Mouse (Mus musculus): ENCODE measurements around the gene Gpx3.
"Not testable (repeated sequence)": the region's sequence is repeated elsewhere in the genome, so short reads cannot be mapped to it uniquely, and the experiment has no call there.

Gpx3 gene

DNA sequence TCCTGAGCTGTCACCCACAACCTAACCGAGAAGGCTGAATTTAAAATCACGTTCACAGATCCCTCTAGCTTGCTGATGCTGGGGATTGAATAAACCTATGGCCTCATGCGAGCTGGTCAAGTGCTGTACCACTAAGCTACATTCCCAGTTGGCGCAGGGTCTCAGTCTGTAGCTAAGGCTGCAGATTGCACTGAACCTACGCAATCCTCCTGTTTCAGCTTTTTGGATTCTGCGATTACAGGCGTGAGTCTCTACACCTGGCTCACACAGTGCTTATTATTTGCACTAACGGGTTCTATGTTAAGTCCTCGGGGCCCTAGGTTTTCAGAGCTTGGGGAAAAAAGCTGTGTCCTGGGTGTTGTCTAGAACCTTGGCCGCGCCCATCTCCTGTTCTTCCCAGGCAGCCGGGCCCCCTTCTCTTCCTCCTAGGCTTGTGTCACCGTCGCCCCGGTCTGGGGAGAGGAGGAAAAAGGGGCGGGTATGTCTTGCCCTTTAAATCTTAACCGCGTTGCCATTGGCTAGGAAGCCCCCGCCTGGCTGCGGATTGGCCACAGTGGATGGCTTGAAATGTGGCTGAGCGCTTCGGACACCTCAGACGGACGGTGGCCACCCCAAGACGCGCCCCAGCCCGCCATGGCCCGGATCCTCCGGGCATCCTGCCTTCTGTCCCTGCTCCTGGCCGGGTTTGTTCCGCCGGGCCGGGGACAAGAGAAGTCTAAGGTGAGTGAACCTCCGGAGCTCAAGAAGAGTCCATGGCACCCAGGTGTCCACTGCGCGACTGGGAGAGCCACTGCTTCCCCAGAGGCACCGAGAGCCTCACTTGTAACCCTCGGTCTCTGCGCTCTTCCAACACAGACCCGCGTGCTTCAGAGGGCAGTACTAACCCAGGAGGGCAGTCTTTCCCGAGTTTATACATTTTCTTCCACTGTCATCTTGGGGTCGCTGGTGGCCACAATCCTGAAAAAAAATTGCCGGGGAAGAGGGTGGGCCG, at the start of gene Gpx3:
Gpx3 (plus strand) TSS at position 121 of the 991 bp plus-strand sequence.
- DNase-seq (ENCODE audit: low spot score) = no peak

DNA sequence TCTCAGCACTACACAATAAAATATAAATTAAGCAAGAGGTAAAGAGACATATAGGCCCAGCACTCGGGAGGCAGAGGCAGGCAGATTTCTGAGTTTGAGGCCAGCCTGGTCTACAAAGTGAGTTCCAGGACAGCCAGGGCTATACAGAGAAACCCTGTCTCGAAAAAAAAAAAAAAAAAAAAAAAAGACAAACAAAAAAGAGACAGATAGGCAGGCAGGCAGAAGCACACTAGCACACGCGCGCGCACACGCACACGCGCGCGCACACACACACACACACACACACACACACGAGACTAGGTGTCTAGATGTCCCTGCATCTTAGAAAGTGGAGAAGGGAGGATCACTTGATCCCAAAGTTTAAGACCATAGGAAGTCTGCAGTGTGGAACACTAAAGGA, 43.4 kb upstream of the Gpx3 start:
- DNase-seq (ENCODE audit: low spot score) = not testable (repeated sequence)

DNA sequence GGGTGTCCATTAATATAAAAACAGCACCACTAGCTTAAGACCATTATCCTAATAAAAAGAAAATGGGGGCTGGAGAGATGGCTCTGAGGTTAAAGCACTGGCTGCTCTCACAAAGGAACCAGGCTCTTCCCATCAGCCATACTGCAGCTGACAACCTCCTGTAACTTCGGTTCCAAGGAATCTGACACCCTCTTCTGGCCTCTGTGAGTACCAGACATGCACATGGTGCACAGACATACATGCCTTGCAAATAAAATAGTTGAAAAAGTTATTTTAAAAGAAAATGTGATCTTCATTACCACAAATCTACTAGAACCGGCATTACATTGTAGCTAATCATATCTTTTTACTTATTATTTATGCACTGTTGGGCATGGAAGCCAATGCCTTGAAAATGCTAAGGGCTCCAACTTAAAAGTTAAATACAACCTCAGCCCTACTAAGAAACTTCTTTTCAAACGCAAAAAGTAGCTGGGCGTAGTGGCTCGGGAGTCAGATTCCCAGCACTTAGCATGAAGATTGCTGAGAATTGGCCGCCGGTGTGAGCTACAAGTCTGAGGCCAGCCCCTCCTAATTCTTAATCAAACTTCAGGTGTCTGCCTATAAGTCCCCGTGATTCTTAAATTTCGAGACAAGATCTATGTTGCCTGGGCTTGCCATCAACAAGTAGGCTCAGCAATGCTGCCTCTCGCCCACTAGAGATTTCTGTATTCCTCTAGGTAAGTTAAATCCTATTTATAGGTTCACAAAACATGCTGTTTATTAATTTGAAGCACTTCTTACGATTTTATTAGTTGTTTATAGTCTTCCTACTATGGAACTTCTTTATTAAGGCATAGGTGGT, 42.7 kb upstream of the Gpx3 start:
- DNase-seq (ENCODE audit: low spot score) = peak; percentile 66

DNA sequence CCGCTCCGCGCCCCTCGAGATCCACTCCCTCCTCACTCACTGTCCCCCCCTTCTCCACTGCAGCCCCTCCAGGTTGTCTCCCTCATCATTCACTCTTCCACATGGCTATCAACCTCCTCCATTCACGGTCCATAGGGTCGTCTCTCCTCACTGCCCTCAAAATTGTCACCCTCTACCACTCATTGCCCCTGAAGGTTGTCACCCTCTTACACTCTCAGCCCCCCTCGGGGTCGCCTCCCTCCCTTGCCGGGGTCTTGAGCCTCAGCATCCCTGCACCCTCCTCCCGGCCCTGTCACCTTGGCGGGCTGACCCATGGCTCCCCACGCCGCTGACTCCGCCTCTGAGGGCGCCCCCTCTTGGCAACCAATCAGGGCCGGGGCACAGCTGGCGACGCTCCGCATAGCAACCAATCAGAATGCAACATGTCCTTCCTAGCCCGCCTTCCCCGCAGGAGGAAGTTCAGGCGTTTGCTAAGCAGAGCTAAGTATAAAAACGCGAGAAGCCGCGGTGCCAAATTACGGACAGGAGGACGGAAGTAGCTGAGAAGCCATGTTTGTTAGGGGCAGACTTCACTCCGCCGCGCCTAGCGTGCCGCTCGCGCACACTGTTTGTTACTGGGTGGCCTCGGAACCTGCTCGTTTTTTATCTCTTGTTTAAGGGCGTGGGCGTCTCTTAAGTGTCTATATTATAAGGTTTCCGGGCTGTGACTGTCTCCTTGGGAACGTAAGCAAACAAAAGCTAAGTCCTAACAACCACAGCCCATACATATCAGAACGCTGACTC, 41.8 kb upstream of the Gpx3 start, which contains the start of gene Lyrm7:
Lyrm7 (minus strand) TSS at position 661 of the 783 bp plus-strand sequence.
- DNase-seq (ENCODE audit: low spot score) = peak; percentile 100

DNA sequence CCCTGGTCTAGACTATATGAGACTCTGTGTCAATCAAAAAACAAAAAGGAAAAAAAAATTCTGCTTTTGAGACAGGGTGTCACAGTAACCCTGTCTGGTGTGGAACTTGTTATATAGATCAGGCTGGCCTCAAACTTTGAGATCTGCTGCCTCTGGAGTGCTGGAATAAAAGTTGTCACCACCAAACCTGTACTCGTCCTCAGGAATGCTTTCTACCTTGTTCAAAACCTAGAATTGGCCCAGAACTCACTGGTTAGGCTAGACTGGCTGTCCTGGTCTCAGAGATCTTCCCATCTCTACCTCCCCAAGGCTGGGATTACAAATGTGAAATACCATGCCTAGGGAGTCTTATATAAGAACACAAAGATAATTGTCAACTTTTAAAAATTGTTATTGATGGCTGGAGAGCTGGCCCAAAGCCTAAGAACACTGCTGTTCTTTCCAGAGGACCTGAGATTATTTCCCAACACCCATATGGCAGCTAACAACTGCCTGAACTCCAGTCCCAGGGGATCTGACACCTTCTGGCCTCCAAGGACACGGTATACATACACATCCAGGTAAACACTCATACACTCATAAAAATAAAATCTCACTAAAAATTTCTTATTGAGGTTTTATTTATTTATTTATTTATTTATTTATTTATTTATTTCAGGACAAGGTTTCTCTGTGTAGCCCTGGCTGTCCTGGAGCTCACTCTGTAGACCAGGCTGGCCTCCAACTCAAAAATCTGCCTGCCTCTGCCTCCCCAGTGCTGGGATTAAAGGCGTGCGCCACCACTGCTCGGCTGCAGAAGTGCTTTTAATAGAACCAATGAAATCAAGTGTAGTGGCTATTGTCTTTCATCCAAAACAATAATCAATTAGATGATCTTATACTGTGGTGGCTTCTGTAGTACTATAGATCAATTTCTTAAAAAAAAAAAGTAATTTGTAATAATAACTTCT, 40.5 kb upstream of the Gpx3 start:
- no peak for DNase-seq (ENCODE audit: low spot score)

DNA sequence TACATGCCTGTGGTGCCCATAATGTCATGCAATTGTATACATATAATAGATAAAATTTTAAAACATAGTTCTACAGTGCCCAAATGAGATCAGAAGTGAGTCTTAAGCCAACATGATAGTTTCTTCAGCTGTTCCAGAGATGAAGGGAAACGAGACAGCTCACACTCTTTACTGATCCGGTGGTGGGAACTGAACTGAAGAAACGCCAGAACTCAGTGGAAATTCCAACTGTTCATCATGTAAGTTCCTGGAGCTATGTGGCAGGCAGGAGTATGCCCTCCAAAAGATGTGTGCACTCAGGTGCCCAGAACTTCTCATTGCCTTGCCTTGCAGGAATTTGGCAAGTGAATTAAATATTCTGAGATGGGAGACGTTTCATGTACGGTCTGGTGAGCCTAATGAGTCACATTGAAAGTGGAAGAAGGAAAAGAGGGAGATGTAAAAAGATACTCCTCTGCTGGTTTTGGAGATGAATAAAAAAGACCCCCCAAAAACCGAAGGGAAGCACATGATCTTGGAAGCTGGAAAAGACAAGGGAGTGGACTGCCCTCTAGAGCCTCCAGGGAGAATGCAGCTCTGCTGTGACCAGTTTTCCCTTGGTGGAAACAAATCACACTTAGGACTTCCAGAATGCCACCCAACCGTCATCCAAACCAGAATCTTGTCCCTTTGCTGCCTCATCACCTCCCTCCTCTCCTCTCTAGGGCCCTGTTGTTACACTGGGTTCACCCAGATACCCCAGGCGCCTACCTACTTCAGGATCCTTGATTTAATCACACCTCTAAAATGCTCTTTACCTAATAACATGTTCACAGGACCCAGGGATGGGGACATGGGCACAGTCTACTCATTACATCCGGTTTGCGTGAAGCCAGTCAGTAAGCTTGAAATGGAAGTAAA, 39.4 kb upstream of the Gpx3 start:
- DNase-seq (ENCODE audit: low spot score) = peak; percentile 68

DNA sequence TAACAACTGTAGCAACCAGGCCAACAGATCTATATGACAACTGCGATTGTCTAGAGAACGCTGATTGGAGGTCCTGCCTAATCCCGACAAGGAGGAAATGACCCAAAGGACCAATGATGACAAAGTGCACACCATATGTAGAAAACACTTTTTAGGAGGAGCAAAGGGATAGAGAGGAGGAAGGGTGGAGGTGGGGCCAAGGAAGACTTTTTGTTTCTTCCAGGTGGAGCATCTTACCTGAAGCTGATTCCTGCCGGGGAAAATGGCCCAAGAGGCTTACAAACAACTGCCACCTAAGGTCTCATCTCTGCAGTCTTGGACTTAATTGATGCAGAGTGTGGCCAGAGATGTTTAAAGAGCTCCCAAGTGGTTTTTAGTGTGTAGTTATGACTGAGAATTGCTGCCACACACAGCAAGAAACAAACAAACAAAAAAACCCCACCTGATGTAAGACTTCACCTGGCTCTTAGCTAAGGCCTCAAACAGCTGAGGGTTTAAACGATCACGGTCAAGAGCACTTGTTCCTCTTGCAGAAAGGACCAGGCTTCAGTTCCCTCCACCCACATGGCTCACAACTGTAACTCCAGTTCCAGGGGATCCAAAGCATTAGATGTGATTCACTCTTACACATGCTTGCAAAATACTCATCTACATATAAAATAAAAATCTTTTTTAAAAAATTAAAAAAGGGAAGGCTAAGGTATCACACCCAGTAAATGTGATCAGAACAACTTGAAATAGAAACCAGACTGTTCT, 36.7 kb upstream of the Gpx3 start:
- peak; percentile 38 for DNase-seq (ENCODE audit: low spot score)

DNA sequence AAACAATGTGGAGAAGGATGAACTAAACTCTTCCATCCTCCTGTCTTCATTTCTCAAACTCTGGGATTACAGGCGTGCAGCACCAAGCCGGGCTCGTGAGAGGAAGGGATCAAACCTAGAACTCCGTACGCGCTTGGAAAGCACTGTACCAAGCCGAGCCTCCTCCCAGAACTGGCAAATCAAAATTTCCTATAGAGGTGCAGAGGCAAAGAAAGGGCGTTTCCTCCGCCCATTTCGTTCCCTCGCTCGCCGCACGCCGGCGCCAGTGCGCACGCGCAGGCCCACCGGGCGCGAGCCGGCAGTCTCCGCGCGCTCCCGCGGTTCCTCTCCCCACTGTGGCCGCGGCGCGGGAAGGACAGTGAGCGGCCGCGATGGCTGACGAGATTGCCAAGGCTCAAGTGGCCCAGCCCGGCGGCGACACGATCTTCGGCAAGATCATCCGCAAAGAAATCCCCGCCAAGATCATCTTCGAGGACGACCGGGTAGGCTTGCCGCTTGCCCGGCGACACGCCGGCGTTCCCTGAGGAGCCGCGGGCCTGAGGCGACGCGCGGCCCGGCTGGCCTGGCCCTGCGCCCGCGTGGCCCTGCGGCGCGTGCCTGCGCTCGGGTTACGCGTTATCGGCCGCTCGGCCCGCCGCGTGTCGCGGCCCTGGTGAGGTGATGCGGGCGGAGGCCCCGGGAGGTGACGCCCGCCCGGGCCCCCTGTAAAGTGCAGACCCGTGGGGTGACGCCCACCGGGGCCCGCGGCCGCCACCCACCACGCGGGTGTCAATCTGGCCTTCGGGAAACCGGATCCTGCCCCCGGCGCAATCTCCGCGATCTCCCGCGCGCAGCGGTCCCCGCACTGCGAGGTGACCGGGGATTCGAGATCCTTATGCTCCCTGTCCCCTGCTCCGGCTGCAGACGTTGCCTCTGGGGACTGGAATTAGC, 35.9 kb upstream of the Gpx3 start, which contains the start of gene Hint1:
Hint1 (plus strand) TSS at position 265 of the 930 bp plus-strand sequence.
- DNase-seq (ENCODE audit: low spot score) = peak; percentile 97

DNA sequence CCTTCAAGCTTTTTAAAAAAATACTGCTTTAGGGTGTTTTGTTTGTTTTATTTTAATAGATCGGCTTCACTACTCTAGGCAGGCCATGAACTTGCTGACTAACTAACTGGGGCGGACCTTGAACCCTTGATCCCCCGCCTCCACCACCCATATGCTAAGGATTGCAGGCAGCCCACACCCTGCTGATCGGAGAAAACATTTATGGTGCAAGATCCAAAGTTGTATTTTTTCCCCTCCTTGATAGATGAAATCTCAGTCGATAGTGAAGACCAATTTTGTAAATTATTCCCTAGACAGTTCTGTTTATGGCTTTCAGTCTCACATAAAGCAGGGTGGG, 35.2 kb upstream of the Gpx3 start:
- no peak for DNase-seq (ENCODE audit: low spot score)

DNA sequence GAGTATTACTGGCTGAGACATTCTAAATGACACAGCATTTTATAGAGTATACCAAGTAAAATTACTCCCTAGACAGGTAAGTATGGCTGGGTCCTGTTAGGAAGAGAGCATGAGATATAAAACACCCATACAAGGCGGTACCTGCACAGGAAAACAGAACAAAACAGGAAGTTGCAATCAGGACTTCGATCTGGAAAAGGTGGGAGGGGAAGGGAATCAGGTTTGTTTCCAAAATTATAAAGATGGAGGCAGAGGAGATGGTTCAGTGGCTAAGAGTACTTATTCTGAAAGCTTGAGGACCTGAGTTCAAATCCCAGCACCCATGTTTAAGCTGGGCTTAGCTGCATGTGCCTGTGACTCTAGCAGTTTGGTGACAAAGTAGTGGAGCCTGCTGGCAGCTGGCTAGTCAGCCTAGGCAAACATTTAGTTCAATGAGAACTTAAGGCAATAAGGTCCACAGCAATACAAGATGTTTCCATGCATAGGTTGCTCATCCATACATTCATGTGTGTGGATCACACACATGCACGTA, 34.3 kb upstream of the Gpx3 start:
- DNase-seq (ENCODE audit: low spot score) = no peak

DNA sequence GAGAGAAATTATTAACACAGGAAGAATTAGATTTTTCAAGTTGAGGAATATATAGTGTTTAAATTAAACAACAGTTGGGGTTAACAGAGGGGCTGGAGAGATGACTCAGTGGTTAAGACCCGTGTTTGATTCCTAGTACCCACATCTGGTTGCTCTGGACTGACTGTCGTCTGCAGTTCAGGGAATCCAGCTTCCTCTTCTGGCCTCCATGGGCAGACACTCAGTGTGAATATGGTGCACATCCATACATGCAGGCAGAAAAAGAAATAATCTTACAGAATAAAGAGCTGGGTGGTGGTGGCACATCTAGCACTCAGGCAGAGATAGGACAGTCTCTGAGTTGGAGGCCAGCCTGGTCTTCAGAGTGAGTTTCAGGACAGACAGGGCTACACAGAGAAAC, 33.8 kb upstream of the Gpx3 start:
- no peak for DNase-seq (ENCODE audit: low spot score)

DNA sequence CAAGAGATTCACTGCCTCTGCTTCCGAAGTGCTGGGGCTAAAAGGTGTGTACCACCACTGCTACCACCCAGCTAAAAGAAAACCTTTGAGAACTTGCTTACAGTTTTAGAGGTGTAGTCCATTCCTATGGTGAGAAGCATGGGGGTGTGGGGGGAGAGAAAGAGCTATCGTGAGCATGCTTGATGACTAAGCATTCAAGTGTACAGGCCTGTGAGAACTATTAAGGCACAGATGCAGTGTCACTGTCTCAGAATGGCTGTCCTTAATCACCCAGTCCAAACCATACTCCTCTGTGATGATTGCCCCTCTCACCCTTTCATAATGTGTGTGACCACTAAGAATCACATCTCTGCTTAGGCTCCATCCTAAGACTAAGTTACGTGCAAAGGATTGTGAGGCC, 32.9 kb upstream of the Gpx3 start:
- no peak for DNase-seq (ENCODE audit: low spot score)

DNA sequence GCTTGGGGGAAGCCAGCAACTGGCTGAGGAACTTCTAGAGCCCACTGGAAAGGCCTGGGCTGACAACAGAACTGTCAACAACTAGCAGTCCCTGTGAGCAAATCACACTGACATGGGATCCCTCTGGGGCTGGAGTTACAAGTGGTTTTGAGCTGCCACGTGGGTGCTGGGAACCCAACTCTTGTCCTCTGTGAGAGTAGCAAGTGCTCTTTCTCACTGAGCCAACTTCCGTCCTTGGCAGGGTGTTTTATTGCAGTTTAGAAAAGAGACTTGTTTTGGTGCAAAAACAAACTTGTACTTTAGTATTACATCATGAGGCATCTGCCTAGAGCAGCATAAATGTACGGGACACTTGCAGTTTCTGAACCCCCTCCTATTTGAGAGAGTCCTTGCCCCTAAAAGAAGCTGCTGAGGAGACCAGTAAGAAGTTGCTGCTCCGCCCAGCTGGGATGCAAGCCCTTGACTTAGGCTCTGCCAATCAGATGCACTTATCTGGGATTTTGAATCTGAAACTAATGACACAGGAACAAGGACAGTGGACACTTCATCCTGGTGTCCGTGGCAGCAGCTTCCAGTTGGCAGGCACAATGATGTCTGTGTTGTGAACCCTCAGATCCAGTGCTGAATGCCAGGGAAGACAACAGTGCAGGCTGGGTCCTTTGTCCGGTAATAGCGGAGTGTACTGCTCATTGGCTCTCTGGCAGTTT, 30.3 kb upstream of the Gpx3 start:
- no peak for DNase-seq (ENCODE audit: low spot score)

DNA sequence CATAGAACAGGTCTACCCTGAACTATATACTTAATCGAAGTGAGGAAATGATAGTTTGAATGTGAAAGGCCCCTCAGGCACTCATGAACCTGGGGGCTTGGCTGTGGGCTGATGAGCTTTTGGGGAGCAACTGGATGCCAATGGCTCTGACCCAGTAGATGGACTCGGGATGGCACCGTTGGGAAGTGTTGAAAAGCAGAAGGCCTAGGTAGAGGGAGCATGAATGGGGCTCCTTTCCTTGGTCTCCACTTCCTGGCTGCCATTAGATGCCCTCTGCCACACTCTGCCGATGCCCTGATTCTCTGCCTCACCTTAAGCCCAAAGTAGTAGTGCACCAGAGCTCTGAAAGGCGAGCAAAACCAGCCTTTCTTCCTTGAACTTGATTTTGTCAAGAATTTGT, 26.2 kb upstream of the Gpx3 start:
- no peak for DNase-seq (ENCODE audit: low spot score)

DNA sequence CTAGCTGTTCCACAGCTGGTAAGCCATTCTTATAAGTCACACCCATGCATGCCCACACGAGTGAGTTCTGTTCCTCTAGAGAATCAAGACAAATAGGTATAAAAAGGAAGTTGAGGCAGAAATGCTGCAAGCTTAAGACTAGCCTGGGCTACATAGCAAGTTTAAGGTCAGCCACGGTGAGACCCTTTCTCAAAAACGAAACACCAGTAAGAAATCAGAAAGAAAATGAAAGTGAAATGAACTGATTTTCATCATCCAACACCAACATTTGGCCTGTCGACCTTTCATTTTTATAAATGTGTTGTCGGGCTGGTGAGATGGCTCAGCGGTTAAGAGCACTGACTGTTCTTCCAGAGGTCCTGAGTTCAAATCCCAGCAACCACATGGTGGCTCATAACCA, 23.4 kb upstream of the Gpx3 start:
- DNase-seq (ENCODE audit: low spot score) = no peak

DNA sequence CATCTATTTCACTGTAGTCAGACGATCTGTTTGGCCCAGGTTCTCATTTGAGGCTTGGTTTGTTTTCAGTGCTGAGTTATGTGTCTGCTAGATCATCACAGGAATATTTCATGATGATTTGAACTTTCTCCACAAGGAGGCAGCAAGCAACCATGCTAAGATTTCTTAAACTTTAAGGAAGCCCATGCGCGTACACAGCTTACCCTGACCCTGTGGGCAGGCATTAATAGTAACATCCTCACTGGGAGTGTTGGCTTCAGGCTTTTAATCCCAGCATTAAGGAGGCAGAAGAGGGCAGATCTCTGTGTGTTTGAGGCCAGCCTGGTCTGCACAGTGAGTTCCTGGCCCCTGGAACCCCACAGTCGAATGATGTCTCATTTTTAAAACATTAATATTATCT, 22.8 kb upstream of the Gpx3 start:
- DNase-seq (ENCODE audit: low spot score) = peak; percentile 91

DNA sequence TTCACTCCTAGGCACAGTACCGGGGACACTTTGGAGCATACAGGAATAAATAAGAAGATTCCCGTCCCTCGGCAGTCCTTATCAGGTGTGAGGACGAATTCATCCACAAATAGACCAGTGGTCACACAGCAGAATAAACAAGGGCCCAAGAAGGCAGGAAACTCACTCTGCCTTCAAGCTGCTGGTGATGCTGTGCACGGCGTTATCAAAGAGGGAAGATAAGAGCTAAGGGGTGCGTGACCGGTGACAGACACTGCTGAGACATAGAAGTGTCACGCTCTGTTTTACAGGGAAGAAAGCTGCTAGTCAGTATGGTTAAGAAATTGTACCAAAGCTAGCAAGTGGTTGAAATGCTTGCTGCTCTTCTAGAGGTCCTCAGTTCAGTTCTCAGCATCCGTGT, 22.3 kb upstream of the Gpx3 start:
- no peak for DNase-seq (ENCODE audit: low spot score)

Data from MN1 (cell line).